Mouse (Mus musculus): ENCODE results near the gene Gm29666. TPM values are rescaled to one million over a fixed set of nuclear protein-coding genes. Genes with fewer than 3 reads are reported as not detected.
A peak's percentile ranks its signal among the peaks of the same experiment; 100 is the strongest.

Gm29666 gene
- total and polyA plus RNA-seq, 2 experiments from 2014 or later = 0.47 to 0.65 TPM

DNA sequence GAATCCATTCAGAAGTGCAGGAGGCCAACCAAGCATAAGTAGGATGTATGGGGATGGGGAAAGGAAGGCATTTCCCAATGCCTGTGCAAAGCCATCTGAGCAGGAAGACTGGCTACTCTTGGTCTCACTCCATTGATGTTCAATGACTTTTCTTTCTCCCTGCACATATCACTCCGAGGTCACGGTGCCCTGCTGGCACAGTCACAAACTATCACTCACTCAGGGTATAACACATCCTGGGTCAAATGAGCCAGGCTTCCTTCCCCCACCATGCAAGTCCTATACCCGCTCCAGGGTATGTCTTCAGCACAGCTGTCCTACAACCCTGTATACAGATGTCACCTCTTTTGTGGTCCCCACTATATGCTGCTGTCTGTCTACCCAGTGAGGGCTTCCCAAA lies 38.5 kb upstream of the Gm29666 start:
- DNase-seq (ENCODE audit: low spot score) = no peak
- 83% methylated on average over 3 of the region's 3 CpGs for WGBS
- Histone ChIP-seq H3K27ac (peak overlapping the region; percentile 58; the same call in 1 of the 2 replicates), H3K27me3 (ENCODE audit: insufficient read depth, low read length) (no peaks in the 10 kb centered on the region), H3K4me2 (ENCODE audit: low read depth, low read length) (no peak overlapping the region), H3K4me1 (ENCODE audit: insufficient read depth, low read length) (peaks cover 32% of the 10 kb centered on the region; the same call in 1 of the 2 replicates), H3K9ac (replicated peaks; ENCODE audit: low read length) (peak overlapping the region; percentile 33; the same call in 1 of the 2 replicates), H3K9me3 (ENCODE audit: low read length) (no peaks in the 10 kb centered on the region), H3K4me3 (ENCODE audit: low read length) (no peak overlapping the region), H3K36me3 (ENCODE audit: insufficient read depth, low read length) (peaks cover 20% of the 10 kb centered on the region)
- ATAC-seq = no peak
- TF ChIP-seq CTCF (IDR thresholded peaks at IDR 0.05; ENCODE audit: low read depth) = no peak

DNA sequence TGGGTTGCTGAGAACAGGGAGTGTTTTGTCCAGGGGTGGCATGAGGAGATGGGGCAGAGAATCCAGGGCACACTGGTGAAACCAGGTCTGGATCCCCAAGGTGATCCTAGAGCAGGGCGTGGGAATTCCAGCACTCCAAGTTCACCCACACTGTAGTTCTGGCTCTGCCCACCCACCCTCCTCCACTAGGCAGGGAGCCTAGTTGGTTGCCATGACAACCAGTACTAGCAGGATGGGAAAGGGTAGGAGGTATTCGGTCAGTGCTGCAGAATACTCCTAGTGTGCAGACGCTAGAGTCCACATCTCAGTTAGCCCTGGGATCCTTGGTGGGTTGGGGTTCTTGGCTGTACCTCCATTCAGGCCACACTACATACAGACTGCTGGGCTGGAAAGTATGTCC lies 38.0 kb upstream of the Gm29666 start:
- H3K9ac ChIP-seq (replicated peaks; ENCODE audit: low read length) = peak overlapping the region; percentile 33; the same call in 1 of the 2 replicates
- H3K4me3 ChIP-seq (ENCODE audit: low read length) = no peak overlapping the region
- no peak overlapping the region for H3K4me2 ChIP-seq (ENCODE audit: low read depth, low read length)
- H3K4me1 ChIP-seq (ENCODE audit: insufficient read depth, low read length) = peaks cover 32% of the 10 kb centered on the region; the same call in 1 of the 2 replicates
- peak overlapping the region; percentile 58 for H3K27ac ChIP-seq
- no peaks in the 10 kb centered on the region for H3K9me3 ChIP-seq (ENCODE audit: low read length)
- DNase-seq (ENCODE audit: low spot score) (peak; percentile 84), ATAC-seq (peak; percentile 84)
- H3K36me3 ChIP-seq (ENCODE audit: insufficient read depth, low read length) = peaks cover 24% of the 10 kb centered on the region
- H3K27me3 ChIP-seq (ENCODE audit: insufficient read depth, low read length) = no peaks in the 10 kb centered on the region
- 9% methylated on average over 3 of the region's 3 CpGs for WGBS
- TF ChIP-seq CTCF (IDR thresholded peaks at IDR 0.05; ENCODE audit: low read depth) = no peak

GRCm38 (mm10) chr15:84953259-84953658 lies 33.4 kb upstream of the Gm29666 start:
- no peak for ATAC-seq
- WGBS = 90% methylated on average over 11 of the region's 11 CpGs
- peaks cover 68% of the 10 kb centered on the region for H3K36me3 ChIP-seq (ENCODE audit: insufficient read depth, low read length)

GRCm38 (mm10) chr15:84950053-84950452 lies 30.2 kb upstream of the Gm29666 start:
- no peak overlapping the region for H3K4me3 ChIP-seq (ENCODE audit: low read length)
- no peak overlapping the region for H3K9ac ChIP-seq (replicated peaks; ENCODE audit: low read length)
- no peaks in the 10 kb centered on the region for H3K27me3 ChIP-seq (ENCODE audit: insufficient read depth, low read length)
- 85% methylated on average over 4 of the region's 4 CpGs for WGBS
- no peak overlapping the region for H3K27ac ChIP-seq
- no peak for ATAC-seq
- TF ChIP-seq CTCF (IDR thresholded peaks at IDR 0.05; ENCODE audit: low read depth) = no peak
- DNase-seq (ENCODE audit: low spot score) = no peak
- H3K36me3 ChIP-seq (ENCODE audit: insufficient read depth, low read length) = peaks cover 71% of the 10 kb centered on the region
- no peaks in the 10 kb centered on the region for H3K9me3 ChIP-seq (ENCODE audit: low read length)
- no peak overlapping the region for H3K4me2 ChIP-seq (ENCODE audit: low read depth, low read length)
- no peaks in the 10 kb centered on the region for H3K4me1 ChIP-seq (ENCODE audit: insufficient read depth, low read length)

More at GRCm38 (mm10) chr15:84953259-84953658, 33.4 kb upstream of the Gm29666 start:
- no peak overlapping the region for H3K9ac ChIP-seq (replicated peaks; ENCODE audit: low read length)
- TF ChIP-seq CTCF (IDR thresholded peaks at IDR 0.05; ENCODE audit: low read depth) = no peak
- no peaks in the 10 kb centered on the region for H3K27me3 ChIP-seq (ENCODE audit: insufficient read depth, low read length)
- no peak overlapping the region for H3K4me3 ChIP-seq (ENCODE audit: low read length)
- no peak overlapping the region for H3K4me2 ChIP-seq (ENCODE audit: low read depth, low read length)
- 0 out of 2 replicates have a peak, but pooled peaks cover 9% of the 10 kb centered on the region for H3K4me1 ChIP-seq (ENCODE audit: insufficient read depth, low read length)
- no peak overlapping the region for H3K27ac ChIP-seq
- DNase-seq (ENCODE audit: low spot score) = no peak
- no peaks in the 10 kb centered on the region for H3K9me3 ChIP-seq (ENCODE audit: low read length)

DNA sequence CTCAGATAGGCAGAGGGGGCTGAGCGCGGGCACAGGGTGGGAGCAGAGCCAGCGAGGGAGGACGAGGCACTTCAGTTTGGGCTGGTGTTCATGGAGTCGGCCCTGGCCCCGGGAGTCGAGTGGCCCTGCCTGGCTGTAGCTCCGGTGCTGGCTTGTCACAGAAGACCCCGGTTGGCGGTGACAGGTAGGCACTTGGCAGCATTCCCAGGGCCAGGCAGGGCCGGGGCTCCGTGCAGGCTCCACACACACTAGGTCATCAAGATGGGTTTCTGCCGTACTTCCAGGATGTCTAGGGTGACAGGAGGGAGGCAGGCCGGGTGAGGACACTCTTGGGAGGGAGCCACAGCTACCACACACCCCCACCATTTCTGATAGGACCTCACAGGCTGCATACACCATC lies 29.2 kb upstream of the Gm29666 start:
- H3K9ac ChIP-seq (replicated peaks; ENCODE audit: low read length) = no peak overlapping the region

DNA sequence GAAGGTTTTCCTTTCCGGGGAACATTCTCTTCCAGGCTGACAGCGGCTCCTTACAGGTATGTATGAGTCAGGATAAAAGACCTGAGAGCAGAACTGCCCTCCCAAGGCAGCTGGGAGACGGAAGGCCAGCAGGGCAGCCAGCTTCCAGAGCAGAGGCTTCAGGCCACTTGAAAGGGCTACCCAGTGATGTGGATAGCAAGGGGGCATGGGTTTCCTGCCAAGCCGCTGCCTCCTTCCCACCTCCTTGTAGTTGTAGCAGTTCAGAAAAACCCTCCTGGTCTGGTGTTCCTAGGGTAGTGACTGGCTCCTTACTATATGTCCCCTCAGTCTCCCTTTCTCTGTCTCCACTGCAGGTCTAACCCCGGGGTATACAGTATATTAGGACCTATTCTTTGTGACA lies 24.5 kb upstream of the Gm29666 start:
- H3K4me1 ChIP-seq (ENCODE audit: insufficient read depth, low read length) = no peaks in the 10 kb centered on the region
- WGBS = 82% methylated on average over 5 of the region's 5 CpGs
- TF ChIP-seq CTCF (IDR thresholded peaks at IDR 0.05; ENCODE audit: low read depth) = no peak
- no peak for DNase-seq (ENCODE audit: low spot score)
- peaks cover 40% of the 10 kb centered on the region for H3K36me3 ChIP-seq (ENCODE audit: insufficient read depth, low read length)
- H3K27me3 ChIP-seq (ENCODE audit: insufficient read depth, low read length) = no peaks in the 10 kb centered on the region
- ATAC-seq = no peak
- no peaks in the 10 kb centered on the region for H3K9me3 ChIP-seq (ENCODE audit: low read length)
- H3K4me2 ChIP-seq (ENCODE audit: low read depth, low read length) = no peak overlapping the region
- peak overlapping the region; percentile 36; the same call in 1 of the 2 replicates for H3K27ac ChIP-seq
- no peak overlapping the region for H3K4me3 ChIP-seq (ENCODE audit: low read length)
- H3K9ac ChIP-seq (replicated peaks; ENCODE audit: low read length) = no peak overlapping the region

More for the DNA sequence above, 29.2 kb upstream of the Gm29666 start:
- no peak overlapping the region for H3K4me2 ChIP-seq (ENCODE audit: low read depth, low read length)
- 76% methylated on average over 14 of the region's 14 CpGs for WGBS
- H3K36me3 ChIP-seq (ENCODE audit: insufficient read depth, low read length) = peaks cover 62% of the 10 kb centered on the region
- no peak for ATAC-seq
- DNase-seq (ENCODE audit: low spot score) = no peak
- no peak for TF ChIP-seq CTCF (IDR thresholded peaks at IDR 0.05; ENCODE audit: low read depth)
- H3K4me3 ChIP-seq (ENCODE audit: low read length) = no peak overlapping the region
- H3K4me1 ChIP-seq (ENCODE audit: insufficient read depth, low read length) = no peaks in the 10 kb centered on the region
- no peaks in the 10 kb centered on the region for H3K9me3 ChIP-seq (ENCODE audit: low read length)
- no peaks in the 10 kb centered on the region for H3K27me3 ChIP-seq (ENCODE audit: insufficient read depth, low read length)
- H3K27ac ChIP-seq = no peak overlapping the region

- H3K27me3 ChIP-seq (ENCODE audit: insufficient read depth, low read length) = no peaks in the 10 kb centered on the region
- no peaks in the 10 kb centered on the region for H3K9me3 ChIP-seq (ENCODE audit: low read length)
- no peak overlapping the region for H3K9ac ChIP-seq (replicated peaks; ENCODE audit: low read length)
- H3K27ac ChIP-seq = peak overlapping the region; percentile 41; the same call in 1 of the 2 replicates
- H3K4me3 ChIP-seq (ENCODE audit: low read length) = no peak overlapping the region
- no peak for TF ChIP-seq CTCF (IDR thresholded peaks at IDR 0.05; ENCODE audit: low read depth)
- no peaks in the 10 kb centered on the region for H3K4me1 ChIP-seq (ENCODE audit: insufficient read depth, low read length)
- H3K36me3 ChIP-seq (ENCODE audit: insufficient read depth, low read length) = peaks cover 38% of the 10 kb centered on the region
- WGBS = 51% methylated on average over 11 of the region's 11 CpGs
- ATAC-seq (peak; percentile 86), DNase-seq (ENCODE audit: low spot score) (peak; percentile 32)
- H3K4me2 ChIP-seq (ENCODE audit: low read depth, low read length) = no peak overlapping the region
Observed at GRCm38 (mm10) chr15:84942647-84943285, 22.9 kb upstream of the Gm29666 start.
